ENCODE assay signal across 8 mouse cellular contexts in the genomic region with DNA sequence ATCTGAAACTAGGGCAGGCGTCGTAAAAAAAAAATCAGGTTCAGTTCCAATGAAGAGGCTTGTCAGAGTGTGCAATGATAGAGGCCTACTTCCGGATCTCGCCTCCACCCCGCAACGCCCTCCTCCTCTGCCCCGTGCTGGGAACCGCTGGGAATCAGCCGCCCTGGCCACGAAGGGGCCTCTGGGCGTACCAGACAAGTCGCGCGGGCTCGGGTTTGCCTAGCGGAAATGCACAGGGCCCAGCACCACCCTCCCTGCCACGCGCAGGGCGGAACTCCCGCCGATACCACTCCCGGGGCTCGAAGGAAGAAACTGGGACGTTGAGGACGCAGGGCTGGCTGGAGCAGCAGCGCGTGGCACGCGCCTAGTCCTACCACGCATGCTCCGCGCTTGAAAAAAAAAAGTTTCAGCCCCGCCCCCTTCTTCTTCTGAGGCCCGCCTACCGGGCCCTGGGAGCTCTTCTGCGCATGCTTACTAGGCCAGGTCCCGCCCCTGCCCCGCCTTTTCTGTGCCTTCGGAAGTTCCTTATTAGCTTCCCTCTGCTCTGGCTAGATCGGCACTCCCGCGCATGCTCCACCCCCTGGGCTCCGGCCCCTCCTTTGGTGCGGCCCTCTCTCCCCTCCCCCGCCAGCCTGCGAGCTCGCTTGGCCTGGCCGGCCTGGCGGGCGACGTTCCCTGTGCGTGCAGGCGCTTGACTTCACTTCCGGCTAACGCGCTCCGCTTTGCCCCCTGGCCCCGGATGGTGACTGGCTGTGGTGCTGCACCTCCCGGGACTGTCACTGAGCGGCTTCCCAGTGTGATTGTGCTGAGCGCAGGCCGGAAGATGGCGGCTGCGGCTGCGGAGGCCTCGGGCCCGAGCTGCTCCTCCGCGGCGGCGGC. TPM values are rescaled to one million over a fixed set of nuclear protein-coding genes. Genes with fewer than 3 reads are reported as not detected.
DNase-seq lines count a peak whose midpoint lies in the region; ATAC-seq lines count a peak whose summit lies in the region.

Gene Birc6 (plus strand): TSS at position 567 of the 879 bp plus-strand sequence.

- DNase-seq in Muller cell, postnatal 12 days (ENCODE audit: inconsistent ontology term): peak; percentile 100
- DNase-seq in cerebellum, adult 9-11 months: peak; percentile 100
- DNase-seq in frontal cortex, adult 2 months (ENCODE audit: extremely low spot score in 1 of 2, low spot score in 1 of 2): peak; percentile 100
- DNase-seq in hindbrain, embryonic 11.5 days (ENCODE audit: low spot score): peak; percentile 100
- peak; percentile 99 to 100 for DNase-seq in layer of hippocampus, postnatal 10 days (ENCODE audit: low spot score in 2 of 2)
- peak; percentile 100 for DNase-seq in lung, postnatal 10 days
- peak; percentile 100 for DNase-seq in ovary, postnatal 36 days (ENCODE audit: low spot score)
- peak; percentile 100 for DNase-seq in thymus, postnatal 25 days

- peak within 1 kb of the TSS; percentile 98 for H3K4me3 ChIP-seq in hindbrain, embryonic 11.5 days (ENCODE audit: low read depth, low read length)

- peak within 1 kb of the TSS; percentile 76 for H3K4me2 ChIP-seq in hindbrain, embryonic 11.5 days (replicated peaks; ENCODE audit: low read depth, low read length)

- H3K27ac ChIP-seq in hindbrain, embryonic 11.5 days (ENCODE audit: low read depth, low read length): peak within 1 kb of the TSS; percentile 98

- peak; percentile 98 for ATAC-seq in hindbrain, embryonic 11.5 days (ENCODE audit: low FRiP score)

- H3K36me3 ChIP-seq in hindbrain, embryonic 11.5 days (ENCODE audit: control insufficient read depth, insufficient read depth, low read length): no peaks in the 10 kb centered on the region

- under 1% methylated on average over 66 of the region's 71 CpGs for WGBS in hindbrain, embryonic 11.5 days

- no peaks in the 10 kb centered on the region for H3K27me3 ChIP-seq in hindbrain, embryonic 11.5 days (ENCODE audit: control insufficient read depth, insufficient read depth, low read length)

- no peaks in the 10 kb centered on the region for H3K4me1 ChIP-seq in hindbrain, embryonic 11.5 days (replicated peaks; ENCODE audit: control insufficient read depth, insufficient read depth, low read length)

- H3K9ac ChIP-seq in hindbrain, embryonic 11.5 days (ENCODE audit: low read depth, low read length): peak within 1 kb of the TSS; percentile 96

- no peaks in the 10 kb centered on the region for H3K9me3 ChIP-seq in hindbrain, embryonic 11.5 days (ENCODE audit: control insufficient read depth, low read length)

RNA-seq across cellular contexts. Expression of gene Birc6, which starts in this region (rescaled TPM):
- polyA plus RNA-seq in frontal cortex, adult 2 months (2012; rRNA removed): 88.3 and 97.9 TPM in 2 replicates
- 79.3 and 119 TPM in 2 replicates for polyA plus RNA-seq in hindbrain, embryonic 11.5 days (2014; fragmentation: Nextera tagmentation; extraction: Ambion mirVana)
- 100 to 1,000 TPM; 138 to 143 TPM for total RNA-seq in layer of hippocampus, postnatal 10 days (2021)

Comparison
In these comparisons a context has a peak if more than half of its experiments do, and no peak if none do; other contexts are left out.
1. Peak in every context shown above with its lines: DNase-seq, ATAC-seq, H3K4me3 ChIP-seq and H3K27ac ChIP-seq.